Mouse (Mus musculus) ES-E14 (cell line): Measurements from ENCODE around the gene Rps3. TPM values are rescaled to one million over a fixed set of nuclear protein-coding genes. Genes with fewer than 3 reads are reported as not detected.

ENCODE experiments used
- DNase-seq: peaks from one replicate; pipeline ENCODE4 v3.0.0-alpha.2; 2013; ENCODE audit warnings: low read depth, low spot score
- H3K27ac ChIP-seq: 2 replicates; pipeline ENCODE4 v1.5.1; 2012; ENCODE audit warnings: low read depth, mild to moderate bottlenecking, low read length, moderate library complexity, mixed read lengths; ENCODE audit not compliant: poor library complexity, insufficient read depth, severe bottlenecking
- H3K36me3 ChIP-seq: 2 replicates; pipeline ENCODE4 v1.6.1; 2012; ENCODE audit warnings: mild to moderate bottlenecking, low read length, moderate library complexity, mixed read lengths; ENCODE audit not compliant: control insufficient read depth, poor library complexity, insufficient read depth, severe bottlenecking
- H3K4me1 ChIP-seq, 2 experiments: fragments of 150-350 bp in 1 of 2; sonication (generic) in 1 of 2; 2 replicates each; pipeline ENCODE4 v1.6.1; 2012; ENCODE audit warnings: low read length in 2 of 2, mild to moderate bottlenecking in 1 of 2, mixed read lengths in 1 of 2; ENCODE audit not compliant: control insufficient read depth in 2 of 2, insufficient read depth in 2 of 2, poor library complexity in 1 of 2
- H3K4me3 ChIP-seq, 2 experiments: fragments of 150-350 bp in 1 of 2; sonication (generic) in 1 of 2; 2 replicates each; pipeline ENCODE4 v1.5.1; 2012; ENCODE audit warnings: low read length in 2 of 2, low read depth in 1 of 2, mild to moderate bottlenecking in 1 of 2, mixed read lengths in 1 of 2; ENCODE audit not compliant: insufficient read depth in 1 of 2, poor library complexity in 1 of 2, severe bottlenecking in 1 of 2
- H3K9ac ChIP-seq: 2 replicates; pipeline ENCODE4 v1.6.1; 2012; ENCODE audit warnings: low read depth, mild to moderate bottlenecking, low read length, mixed read lengths; ENCODE audit not compliant: poor library complexity, insufficient read depth, severe bottlenecking
- H3K9me3 ChIP-seq: fragments of 150-350 bp; sonication (generic); 2 replicates; pipeline ENCODE4 v1.6.1; 2012; ENCODE audit warnings: low read depth, mild to moderate bottlenecking, low read length; ENCODE audit not compliant: control insufficient read depth, insufficient read depth
- CHD2 ChIP-seq: IDR thresholded peaks from 2 replicates; pipeline ENCODE4 v1.6.1; 2014; ENCODE audit warnings: mild to moderate bottlenecking, low read depth, low read length, inconsistent platforms
- HCFC1 ChIP-seq: IDR thresholded peaks from 2 replicates; pipeline ENCODE4 v1.6.1; 2012; ENCODE audit warnings: low read length, inconsistent platforms, borderline replicate concordance; ENCODE audit not compliant: insufficient read depth
- MAFK ChIP-seq: IDR thresholded peaks from 2 replicates; pipeline ENCODE4 v1.6.1; 2014; ENCODE audit warnings: mild to moderate bottlenecking, low read depth, low read length, inconsistent platforms; ENCODE audit not compliant: insufficient read depth
- ZC3H11A ChIP-seq: IDR thresholded peaks from 2 replicates; pipeline ENCODE4 v1.6.1; 2012; ENCODE audit warnings: low read depth, mild to moderate bottlenecking, inconsistent platforms, low read length, borderline replicate concordance
- ZNF384 ChIP-seq: IDR thresholded peaks from 2 replicates; pipeline ENCODE4 v1.6.1; 2012; ENCODE audit warnings: low read depth, low read length, inconsistent platforms
- in situ Hi-C, 2 experiments: fragments of 600-800 bp; cut with MboI; formaldehyde crosslinking; loops; one replicate each; pipeline ENCODE4 v1.15.1; 2025; ENCODE audit warnings: low sequenced_read_pairs in 2 of 2, inconsistent platforms in 1 of 2; ENCODE audit not compliant: unreplicated experiment in 2 of 2
- total RNA-seq: library from RNA; depleted of rRNA; stranded (reverse); fragments of 300-350 nt; gene quantifications from 2 replicates; pipeline ENCODE4 v1.2.3, GENCODE M21; 2012

The Rps3 gene
- total RNA-seq, 1 experiment: 1,655 TPM

DNA sequence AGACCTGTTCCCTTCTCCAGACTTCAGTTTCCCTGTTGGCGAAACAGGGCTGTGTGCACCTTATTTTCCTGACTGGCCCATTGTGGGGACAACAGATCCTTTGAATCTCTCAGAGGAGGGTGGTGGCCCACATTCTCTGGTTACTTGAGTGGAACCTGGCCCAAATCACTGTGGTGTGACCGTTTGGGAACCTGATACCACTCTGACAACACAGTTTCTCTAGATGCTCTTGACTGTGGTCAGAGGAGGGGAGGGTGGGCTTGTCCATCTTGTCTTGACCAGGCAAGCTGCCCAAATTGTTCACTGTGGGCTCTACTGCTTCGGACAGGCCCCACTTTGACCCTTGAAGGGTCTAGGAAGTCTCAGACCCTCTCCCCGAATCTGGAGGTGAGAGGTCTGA lies 29.5 kb downstream of the Rps3 start:
- in situ Hi-C loops: loop anchor here in 1 of 2 experiments (10.0 kb wide), 1 partner anchor 79 kb away; no protein-coding TSS in a partner anchor
- TF ChIP-seq CHD2 (no peak), HCFC1 (no peak), MAFK (no peak), ZNF384 (no peak), ZC3H11A (no peak)
- Histone ChIP-seq H3K4me3 (no peak overlapping the region), H3K27ac (no peak overlapping the region), H3K4me1 (peaks cover 0 to 4% of the 10 kb centered on the region in 2 experiments; a peak in 1 of 4 replicates), H3K9me3 (no peaks in the 10 kb centered on the region), H3K9ac (no peak overlapping the region), H3K36me3 (no peaks in the 10 kb centered on the region)
- DNase-seq: no peak

DNA sequence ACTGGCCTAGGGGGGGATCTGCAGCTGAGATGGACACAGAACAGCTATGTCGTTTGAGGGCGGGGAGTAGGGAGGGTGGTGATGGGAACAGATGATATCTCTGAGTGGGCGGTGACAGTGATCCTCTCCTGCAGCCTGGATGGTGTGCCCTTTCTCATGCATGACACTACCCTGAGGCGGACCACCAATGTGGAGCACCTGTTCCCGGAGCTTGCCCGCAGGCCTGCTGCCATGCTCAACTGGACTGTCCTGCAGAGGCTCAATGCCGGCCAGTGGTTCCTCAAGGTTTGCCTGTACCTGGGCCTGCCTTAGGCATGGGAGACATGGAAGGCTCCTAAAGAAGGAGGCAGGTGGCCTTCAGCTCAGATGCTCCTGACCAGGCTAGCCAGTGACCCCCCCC lies 30.7 kb downstream of the Rps3 start:
- no peak for DNase-seq
- Histone ChIP-seq H3K9ac (no peak overlapping the region), H3K27ac (no peak overlapping the region), H3K9me3 (no peaks in the 10 kb centered on the region), H3K4me3 (no peak overlapping the region), H3K4me1 (peaks cover 0 to 4% of the 10 kb centered on the region in 2 experiments; a peak in 1 of 4 replicates), H3K36me3 (no peaks in the 10 kb centered on the region)
- TF ChIP-seq CHD2 (no peak), MAFK (no peak), HCFC1 (no peak), ZC3H11A (no peak), ZNF384 (no peak)
- in situ Hi-C loops: loop anchor here in 1 of 2 experiments (10.0 kb wide), 1 partner anchor 78 kb away; no protein-coding TSS in a partner anchor

DNA sequence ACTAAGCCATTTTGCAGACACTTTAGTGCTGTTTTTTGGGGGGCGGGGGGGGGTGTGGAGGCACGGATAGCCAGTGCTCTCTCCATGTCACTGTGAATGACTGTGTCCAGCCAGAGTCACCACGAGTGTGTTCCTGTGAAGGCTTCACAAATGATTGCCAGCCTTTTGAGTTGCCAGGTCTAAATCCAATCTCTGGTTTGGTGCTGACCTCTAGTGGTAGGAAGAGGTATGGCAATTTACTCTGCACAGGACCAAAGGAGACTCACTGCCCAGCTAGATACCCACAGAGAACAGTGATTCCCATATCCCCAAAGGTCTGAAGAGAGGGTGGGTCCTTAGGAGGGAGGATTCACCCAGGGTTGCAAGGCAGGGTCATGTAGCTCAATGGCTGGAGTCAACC lies 32.8 kb downstream of the Rps3 start:
- H3K4me1 ChIP-seq: no peaks in the 10 kb centered on the region
- in situ Hi-C loops: loop anchor here in 1 of 2 experiments (10.0 kb wide), 1 partner anchor 76 kb away; no protein-coding TSS in a partner anchor
- no peaks in the 10 kb centered on the region for H3K36me3 ChIP-seq
- H3K9ac ChIP-seq: no peak overlapping the region
- H3K27ac ChIP-seq: no peak overlapping the region
- peak; percentile 82 for TF ChIP-seq ZC3H11A
- TF ChIP-seq MAFK: no peak
- no peak for TF ChIP-seq HCFC1
- H3K4me3 ChIP-seq: no peak overlapping the region
- no peaks in the 10 kb centered on the region for H3K9me3 ChIP-seq
- no peak for DNase-seq

DNA sequence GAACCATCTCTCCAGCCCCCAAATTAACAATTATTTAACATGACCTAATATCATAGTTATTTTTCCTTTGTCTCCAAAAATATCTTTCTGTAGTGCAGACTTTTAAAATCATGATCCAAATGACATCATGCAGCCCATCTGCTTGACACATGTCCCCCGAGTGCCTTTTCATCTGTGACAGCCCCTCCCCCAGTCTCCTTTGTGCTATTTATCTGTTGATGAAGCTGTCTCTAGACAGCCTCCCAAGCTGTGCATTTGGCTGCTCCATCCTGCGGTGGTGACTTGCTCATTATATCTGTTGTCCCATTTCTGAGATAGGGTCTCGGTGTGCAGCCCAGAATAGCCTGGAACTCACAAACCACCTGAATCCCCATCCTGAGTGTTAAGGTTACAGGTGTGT lies 33.8 kb downstream of the Rps3 start:
- Histone ChIP-seq H3K9ac (no peak overlapping the region), H3K4me3 (no peak overlapping the region), H3K36me3 (no peaks in the 10 kb centered on the region), H3K4me1 (no peaks in the 10 kb centered on the region), H3K27ac (no peak overlapping the region), H3K9me3 (no peaks in the 10 kb centered on the region)
- no peak for TF ChIP-seq MAFK
- TF ChIP-seq ZC3H11A: no peak
- TF ChIP-seq CHD2: no peak
- TF ChIP-seq HCFC1: no peak
- no peak for TF ChIP-seq ZNF384
- no peak for DNase-seq
- in situ Hi-C loops: loop anchor here in 1 of 2 experiments (10.0 kb wide), 1 partner anchor 75 kb away; no protein-coding TSS in a partner anchor

DNA sequence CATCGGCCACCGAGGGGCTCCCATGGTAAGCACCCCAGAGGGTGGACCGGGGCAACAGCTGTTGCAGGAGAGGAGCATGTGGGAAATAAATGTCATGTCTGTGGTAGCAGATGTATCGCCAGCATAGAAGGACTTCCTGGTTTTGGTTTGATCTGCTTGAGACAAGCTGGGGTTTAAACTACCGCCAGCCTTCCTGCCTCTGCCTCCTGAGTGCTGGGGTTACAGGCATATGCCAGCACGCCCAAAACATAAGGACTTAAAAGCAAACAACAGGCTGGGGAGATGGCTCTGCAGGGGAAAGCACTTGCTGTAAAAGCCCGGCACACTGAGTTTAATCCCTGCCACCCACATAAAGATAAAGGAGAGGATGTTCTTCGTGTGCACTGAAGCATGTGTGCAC lies 34.5 kb downstream of the Rps3 start:
- H3K27ac ChIP-seq: no peak overlapping the region

More for the DNA sequence above, 34.5 kb downstream of the Rps3 start:
- H3K4me1 ChIP-seq: no peaks in the 10 kb centered on the region
- no peak for DNase-seq
- H3K36me3 ChIP-seq: no peaks in the 10 kb centered on the region
- H3K9ac ChIP-seq: no peak overlapping the region
- H3K4me3 ChIP-seq: no peak overlapping the region
- in situ Hi-C loops: no loop called here
- no peak for TF ChIP-seq ZNF384
- TF ChIP-seq HCFC1: no peak
- no peak for TF ChIP-seq ZC3H11A
- no peak for TF ChIP-seq CHD2
- no peak for TF ChIP-seq MAFK
- no peaks in the 10 kb centered on the region for H3K9me3 ChIP-seq
